Mouse (Mus musculus): ENCODE measurements around the gene Prg3.
A peak's percentile ranks its signal among the peaks of the same experiment; 100 is the strongest.

Prg3 gene

GRCm38 (mm10) chr2:84996376-84996775 lies 8.4 kb downstream of the Prg3 start:
- no peak for DNase-seq (ENCODE audit: low spot score in 2 of 2)

GRCm38 (mm10) chr2:84999486-85000181 lies 11.6 kb downstream of the Prg3 start:
- no peak for DNase-seq (ENCODE audit: low spot score in 2 of 2)

GRCm38 (mm10) chr2:85001497-85001896 lies 13.5 kb downstream of the Prg3 start:
- DNase-seq (ENCODE audit: low spot score in 2 of 2), result no peak

- no peak for DNase-seq (ENCODE audit: low spot score in 2 of 2)
Measured at GRCm38 (mm10) chr2:85002575-85002974, 14.6 kb downstream of the Prg3 start.

- peak in 1 of 2 experiments; percentile 19 for DNase-seq (ENCODE audit: low spot score in 2 of 2)
Measured at GRCm38 (mm10) chr2:85004341-85004740, 16.3 kb downstream of the Prg3 start.

GRCm38 (mm10) chr2:85006600-85006999 lies 18.6 kb downstream of the Prg3 start:
- no peak for DNase-seq (ENCODE audit: low spot score in 2 of 2)

GRCm38 (mm10) chr2:85007729-85008128 lies 19.7 kb downstream of the Prg3 start:
- DNase-seq (ENCODE audit: low spot score in 2 of 2), result no peak

- DNase-seq (ENCODE audit: low spot score in 2 of 2), result no peak
Measured at GRCm38 (mm10) chr2:85009212-85009611, 21.2 kb downstream of the Prg3 start.

GRCm38 (mm10) chr2:85011906-85012604 lies 24.0 kb downstream of the Prg3 start:
- no peak for DNase-seq (ENCODE audit: low spot score in 2 of 2)

- no peak for DNase-seq (ENCODE audit: low spot score in 2 of 2)
Measured at GRCm38 (mm10) chr2:85012679-85013078, 24.7 kb downstream of the Prg3 start.

GRCm38 (mm10) chr2:85013826-85014587 lies 26.0 kb downstream of the Prg3 start:
- DNase-seq (ENCODE audit: low spot score in 2 of 2), result no peak

- DNase-seq (ENCODE audit: low spot score in 2 of 2), result no peak
Measured at GRCm38 (mm10) chr2:85014588-85014982, 26.6 kb downstream of the Prg3 start.

GRCm38 (mm10) chr2:85022043-85022442 lies 34.0 kb downstream of the Prg3 start:
- no peak for DNase-seq (ENCODE audit: low spot score in 2 of 2)

GRCm38 (mm10) chr2:85026178-85026577 lies 38.2 kb downstream of the Prg3 start:
- no peak for DNase-seq (ENCODE audit: low spot score in 2 of 2)

GRCm38 (mm10) chr2:85027281-85027680 lies 39.3 kb downstream of the Prg3 start:
- no peak for DNase-seq (ENCODE audit: low spot score in 2 of 2)

GRCm38 (mm10) chr2:85029897-85030296 lies 41.9 kb downstream of the Prg3 start:
- no peak for DNase-seq (ENCODE audit: low spot score in 2 of 2)

- no peak for DNase-seq (ENCODE audit: low spot score in 2 of 2)
Measured at GRCm38 (mm10) chr2:85030989-85031388, 43.0 kb downstream of the Prg3 start.

GRCm38 (mm10) chr2:85033121-85033520 lies 45.1 kb downstream of the Prg3 start:
- DNase-seq (ENCODE audit: low spot score in 2 of 2), result no peak

- no peak for DNase-seq (ENCODE audit: low spot score in 2 of 2)
Measured at GRCm38 (mm10) chr2:85034169-85034568, 46.2 kb downstream of the Prg3 start.

- DNase-seq (ENCODE audit: low spot score in 2 of 2), result no peak
Measured at GRCm38 (mm10) chr2:85036507-85037046, 48.6 kb downstream of the Prg3 start.

GRCm38 (mm10) chr2:85037047-85038026 lies 49.3 kb downstream of the Prg3 start, which contains the start of the genes Ssrp1 and P2rx3:
Gene Ssrp1 (plus strand): TSS chr2:85037234.
Gene P2rx3 (minus strand): TSS chr2:85037462.
- peak; percentile 83 to 84 for DNase-seq (ENCODE audit: low spot score in 2 of 2)
